Mouse (Mus musculus) neural tube, embryonic 12.5 days (tissue): ENCODE data around the gene Serpina12. TPM values are rescaled to one million over a fixed set of nuclear protein-coding genes. Genes with fewer than 3 reads are reported as not detected.

ENCODE experiments used
- polyA plus RNA-seq: library from polyadenylated mRNA; unstranded; fragments of >200 nt; fragmentation: Nextera tagmentation; extraction: Ambion mirVana; gene quantifications from 2 replicates; pipeline ENCODE4 v1.2.1, GENCODE M21; 2016

Gene Serpina12
- polyA plus RNA-seq, 1 experiment from 2014 or later: not detected

Other genes starting within 250 kb of the Serpina12 start
- 0.19 and 0.20 TPM in 2 replicates for gene Serpina1b, start 214.1 kb downstream of the Serpina12 start, polyA plus RNA-seq
- gene Serpina1a, start 180.9 kb downstream of the Serpina12 start, polyA plus RNA-seq: 0.34 TPM in 1 of 2 replicates, not detected in the other
- gene Serpina1c, start 139.6 kb downstream of the Serpina12 start, polyA plus RNA-seq: not detected in 2 replicates
- not detected in 2 replicates for gene Serpina1e, start 85.5 kb downstream of the Serpina12 start, polyA plus RNA-seq
- not detected in 2 replicates for gene Serpina11, start 54.5 kb downstream of the Serpina12 start, polyA plus RNA-seq
- gene Serpina9, start 30.7 kb downstream of the Serpina12 start, polyA plus RNA-seq: not detected in 2 replicates
- not detected in 2 replicates for gene Serpina5, start 56.7 kb upstream of the Serpina12 start, polyA plus RNA-seq
- not detected in 2 replicates for gene Serpina3a, start 68.3 kb upstream of the Serpina12 start, polyA plus RNA-seq
- not detected in 2 replicates for gene Serpina3b, start 83.6 kb upstream of the Serpina12 start, polyA plus RNA-seq
- gene Serpina3c, start 109.4 kb upstream of the Serpina12 start, polyA plus RNA-seq: not detected in 2 replicates
- gene Serpina3f, start 170.1 kb upstream of the Serpina12 start, polyA plus RNA-seq: not detected in 2 replicates
- 1.9 and 2.1 TPM in 2 replicates for gene Serpina3g, start 191.8 kb upstream of the Serpina12 start, polyA plus RNA-seq
- 0.30 TPM in 1 of 2 replicates, not detected in the other for gene Serpina3i, start 218.7 kb upstream of the Serpina12 start, polyA plus RNA-seq